Mouse (Mus musculus): ENCODE measurements at regions not wholly inside any gene's neighbourhood (a gene's known extent, or its start where the extent isn't known, plus 50 kb on each side); places are given as distances from the start of the nearest gene placed in this dataset.

DNA sequence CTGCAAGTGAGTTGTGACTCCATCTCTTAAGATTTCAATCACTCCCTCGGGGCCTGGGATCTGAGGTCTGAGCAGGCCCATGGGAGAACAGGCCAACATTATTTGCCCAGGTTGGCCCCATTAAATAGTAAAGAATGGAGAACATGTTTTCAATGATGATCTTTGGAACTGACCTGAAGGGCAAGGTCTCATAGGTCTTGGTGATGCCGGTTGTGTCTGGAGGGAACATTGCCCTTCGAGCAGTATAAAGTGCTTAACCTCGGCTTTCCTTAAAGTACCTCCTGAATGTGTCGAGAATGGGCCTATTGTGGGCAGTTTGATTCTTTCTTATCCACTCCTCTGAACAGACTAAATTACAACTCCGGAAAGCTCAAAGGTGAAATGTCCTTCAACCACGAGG is 155.7 kb upstream of the Rfx3 start:
- no peak overlapping the region for H3K4me2 ChIP-seq (ENCODE audit: insufficient read depth, low read depth, poor library complexity, severe bottlenecking)
- H3K27me3 ChIP-seq (replicated peaks) = no peaks in the 10 kb centered on the region
- TF ChIP-seq MYC (IDR thresholded peaks at IDR 0.05; ENCODE audit: low read depth, low read length) = no peak
- no peak for TF ChIP-seq ZKSCAN1 (IDR thresholded peaks at IDR 0.05; ENCODE audit: borderline replicate concordance, low read depth, low read length)
- no peak for TF ChIP-seq NELFE (IDR thresholded peaks at IDR 0.05; ENCODE audit: low read depth, low read length)
- no peak for TF ChIP-seq EP300 (IDR thresholded peaks at IDR 0.05; ENCODE audit: low read length)
- no peak for TF ChIP-seq IRF4 (IDR thresholded peaks at IDR 0.05; ENCODE audit: low read depth, low read length)
- no peak for TF ChIP-seq NRF1 (IDR thresholded peaks at IDR 0.05; ENCODE audit: low read depth, low read length)
- no peak for TF ChIP-seq USF1 (IDR thresholded peaks at IDR 0.05; ENCODE audit: low read depth, low read length)
- TF ChIP-seq SMC3 (IDR thresholded peaks at IDR 0.05; ENCODE audit: low read depth, low read length) = no peak
- no peak for TF ChIP-seq UBTF (IDR thresholded peaks at IDR 0.05; ENCODE audit: low read depth, low read length)
- TF ChIP-seq MXI1 (IDR thresholded peaks at IDR 0.05; ENCODE audit: low read depth, low read length) = no peak
- no peak for TF ChIP-seq MEF2A (IDR thresholded peaks at IDR 0.05; ENCODE audit: borderline replicate concordance, low read depth, low read length)
- no peaks in the 10 kb centered on the region for H3K9me3 ChIP-seq (replicated peaks; ENCODE audit: low read length)
- DNase-seq (ENCODE audit: extremely low read depth) = no peak
- in situ Hi-C loops (cut with MboI; ENCODE audit: low pct_ligation_motif_present, low pct_unique_long_range_greater_than_20kb, low sequenced_read_pairs) = loop anchor here (25.0 kb wide), 1 partner anchor 346 kb away; no protein-coding TSS in a partner anchor
- H3K27ac ChIP-seq (ENCODE audit: insufficient read depth, low read depth) = no peak overlapping the region
- no peaks in the 10 kb centered on the region for H3K79me2 ChIP-seq (replicated peaks; ENCODE audit: control insufficient read depth, extremely low read depth, insufficient read depth, poor library complexity, severe bottlenecking)
- H3K36me3 ChIP-seq (replicated peaks in 1 of 2; ENCODE audit: control insufficient read depth in 1 of 2, insufficient read depth in 1 of 2, low read length in 1 of 2) = no peaks in the 10 kb centered on the region
- no peak overlapping the region for H3K9ac ChIP-seq (ENCODE audit: insufficient read depth, low read depth)
- no peaks in the 10 kb centered on the region for H3K4me1 ChIP-seq (ENCODE audit: control insufficient read depth in 1 of 2, insufficient read depth in 2 of 2)
- no peak overlapping the region for H3K4me3 ChIP-seq (replicated peaks in 1 of 3; ENCODE audit: low read depth in 2 of 3, low read length in 2 of 3, poor library complexity in 1 of 3)
- dilution Hi-C loops (cut with MboI; ENCODE audit: extremely low pct_ligation_motif_present, extremely low pct_unique_long_range_greater_than_20kb, low sequenced_read_pairs) = no loop called here

- H3K27me3 ChIP-seq (replicated peaks) = no peaks in the 10 kb centered on the region
- no peaks in the 10 kb centered on the region for H3K79me2 ChIP-seq (replicated peaks; ENCODE audit: control insufficient read depth, extremely low read depth, insufficient read depth, poor library complexity, severe bottlenecking)
- dilution Hi-C loops (cut with MboI; ENCODE audit: extremely low pct_ligation_motif_present, extremely low pct_unique_long_range_greater_than_20kb, low sequenced_read_pairs) = no loop called here
- H3K9me3 ChIP-seq (replicated peaks; ENCODE audit: low read length) = no peaks in the 10 kb centered on the region
- in situ Hi-C loops (cut with MboI; ENCODE audit: low pct_ligation_motif_present, low pct_unique_long_range_greater_than_20kb, low sequenced_read_pairs) = loop anchor here (25.0 kb wide), 1 partner anchor 346 kb away; no protein-coding TSS in a partner anchor
- TF ChIP-seq MXI1 (IDR thresholded peaks at IDR 0.05; ENCODE audit: low read depth, low read length) (no peak), SMC3 (IDR thresholded peaks at IDR 0.05; ENCODE audit: low read depth, low read length) (peak; percentile 68), ETS1 (conservative IDR thresholded peaks at IDR 0.05; ENCODE audit: low read depth, low read length) (no peak), NELFE (IDR thresholded peaks at IDR 0.05; ENCODE audit: low read depth, low read length) (no peak), RAD21 (IDR thresholded peaks at IDR 0.05; ENCODE audit: low read depth, low read length) (peak; percentile 81), TBP (conservative IDR thresholded peaks at IDR 0.05; ENCODE audit: low read depth, low read length) (no peak), KAT2A (IDR thresholded peaks at IDR 0.05; ENCODE audit: insufficient replicate concordance, low read length) (no peak), NRF1 (IDR thresholded peaks at IDR 0.05; ENCODE audit: low read depth, low read length) (peak; percentile 54), PAX5 (IDR thresholded peaks at IDR 0.05; ENCODE audit: low read length) (no peak), MAFK (IDR thresholded peaks at IDR 0.05; ENCODE audit: insufficient replicate concordance, low read length) (no peak), ZC3H11A (IDR thresholded peaks at IDR 0.05; ENCODE audit: low read depth, low read length) (peak; percentile 5; the same call in 1 of the 2 replicates), CHD1 (IDR thresholded peaks at IDR 0.05; ENCODE audit: low read depth, low read length) (no peak), TCF12 (IDR thresholded peaks at IDR 0.05; ENCODE audit: low read depth, low read length) (no peak), POLR2A (IDR thresholded peaks at IDR 0.05; ENCODE audit: low read depth, low read length) (no peak), ELF1 (IDR thresholded peaks at IDR 0.05; ENCODE audit: low read depth, low read length) (no peak), RCOR1 (conservative IDR thresholded peaks at IDR 0.05; ENCODE audit: low read depth, low read length) (no peak), UBTF (IDR thresholded peaks at IDR 0.05; ENCODE audit: low read depth, low read length) (no peak), BHLHE40 (IDR thresholded peaks at IDR 0.05; ENCODE audit: low read depth, low read length) (no peak), HCFC1 (IDR thresholded peaks at IDR 0.05; ENCODE audit: low read depth, low read length) (no peak), MYC (IDR thresholded peaks at IDR 0.05; ENCODE audit: low read depth, low read length) (0 out of 2 replicates have a peak, but pooled peaks have one; percentile 16), CTCF (conservative IDR thresholded peaks at IDR 0.05 in 1 of 2, IDR thresholded peaks at IDR 0.05 in 1 of 2; ENCODE audit: low read depth in 2 of 2, low read length in 2 of 2) (peak in 1 of 2 experiments; percentile 77; a peak in 2 of 4 replicates), USF1 (IDR thresholded peaks at IDR 0.05; ENCODE audit: low read depth, low read length) (no peak)
- H3K4me2 ChIP-seq (ENCODE audit: insufficient read depth, low read depth, poor library complexity, severe bottlenecking) = peak overlapping the region; percentile 65; the same call in 1 of the 2 replicates
- no peaks in the 10 kb centered on the region for H3K4me1 ChIP-seq (ENCODE audit: control insufficient read depth in 1 of 2, insufficient read depth in 2 of 2)
- DNase-seq (ENCODE audit: extremely low read depth) = peak; percentile 47
- H3K9ac ChIP-seq (ENCODE audit: insufficient read depth, low read depth) = no peak overlapping the region
- H3K27ac ChIP-seq (ENCODE audit: insufficient read depth, low read depth) = no peak overlapping the region
- H3K4me3 ChIP-seq (replicated peaks in 1 of 3; ENCODE audit: low read depth in 2 of 3, low read length in 2 of 3, poor library complexity in 1 of 3) = peak overlapping the region in 1 of 3 experiments; percentile 32
- no peaks in the 10 kb centered on the region for H3K36me3 ChIP-seq (replicated peaks in 1 of 2; ENCODE audit: control insufficient read depth in 1 of 2, insufficient read depth in 1 of 2, low read length in 1 of 2)
Observed at GRCm38 (mm10) chr19:28165901-28166361, 155.0 kb upstream of the Rfx3 start.

All from CH12.LX (cell line).